Mouse (Mus musculus): ENCODE data around the gene Cops4. TPM values are rescaled to one million over a fixed set of nuclear protein-coding genes. Genes with fewer than 3 reads are reported as not detected.

Gene Cops4
- polyA plus RNA-seq, 1 experiment, result 234 TPM

DNA sequence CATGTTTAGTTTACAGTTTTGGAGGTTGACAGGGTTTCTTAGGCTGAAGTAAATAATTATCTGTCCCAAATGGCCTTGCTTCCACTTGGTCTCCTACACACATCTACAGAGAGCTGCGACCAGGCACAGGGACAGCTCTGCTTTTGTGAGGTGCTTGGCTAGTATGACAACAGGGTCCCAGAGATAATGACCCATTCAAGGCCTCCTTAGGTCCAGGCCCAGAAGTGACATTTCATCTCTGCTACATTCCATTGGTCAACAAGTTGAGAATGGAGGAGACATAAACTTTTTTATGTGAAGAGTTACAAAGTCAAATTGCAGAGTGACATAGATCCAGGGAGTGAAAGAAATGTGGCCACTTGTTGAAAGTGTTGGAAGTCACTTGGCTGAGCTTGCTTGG, 5.2 kb downstream of the Cops4 start:
- no peak overlapping the region for H3K27ac ChIP-seq (ENCODE audit: insufficient read depth, low read depth, low read length)
- peaks cover 4% of the 10 kb centered on the region; the same call in 1 of the 2 replicates for H3K4me1 ChIP-seq (ENCODE audit: control insufficient read depth, insufficient read depth, low read length)
- 88% methylated on average over 1 of the region's 1 CpGs for WGBS
- TF ChIP-seq CTCF (IDR thresholded peaks at IDR 0.05; ENCODE audit: insufficient read depth, low read depth, low read length) (no peak), POLR2A (IDR thresholded peaks at IDR 0.05; ENCODE audit: insufficient read depth, low read depth, low read length) (no peak)
- no peak overlapping the region for H3K4me3 ChIP-seq (ENCODE audit: insufficient read depth, low read depth, low read length)

DNA sequence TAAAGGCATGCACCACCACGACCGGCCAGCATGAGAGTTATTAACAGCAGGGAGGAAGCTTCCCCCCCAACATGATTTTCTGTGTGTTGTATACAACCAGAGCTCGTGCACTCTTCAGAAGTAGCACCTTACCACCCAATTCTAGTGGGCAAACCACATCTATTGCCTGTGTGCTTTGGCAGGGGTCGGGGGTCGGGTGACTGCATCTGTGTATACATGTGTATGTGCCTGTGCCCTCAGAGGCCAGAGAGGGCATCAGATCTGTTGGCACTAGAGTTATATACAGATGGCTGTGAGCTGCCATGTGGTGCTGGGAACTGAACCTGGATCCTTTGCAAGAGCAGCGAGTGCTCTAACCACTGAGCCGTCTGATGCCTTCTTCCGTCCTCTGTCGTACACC, 6.8 kb downstream of the Cops4 start:
- 95% methylated on average over 9 of the region's 9 CpGs for WGBS
- no peak for TF ChIP-seq POLR2A (IDR thresholded peaks at IDR 0.05; ENCODE audit: insufficient read depth, low read depth, low read length)
- TF ChIP-seq CTCF (IDR thresholded peaks at IDR 0.05; ENCODE audit: insufficient read depth, low read depth, low read length), result no peak
- H3K4me3 ChIP-seq (ENCODE audit: insufficient read depth, low read depth, low read length), result no peak overlapping the region
- peaks cover 4% of the 10 kb centered on the region; the same call in 1 of the 2 replicates for H3K4me1 ChIP-seq (ENCODE audit: control insufficient read depth, insufficient read depth, low read length)
- H3K27ac ChIP-seq (ENCODE audit: insufficient read depth, low read depth, low read length), result no peak overlapping the region

DNA sequence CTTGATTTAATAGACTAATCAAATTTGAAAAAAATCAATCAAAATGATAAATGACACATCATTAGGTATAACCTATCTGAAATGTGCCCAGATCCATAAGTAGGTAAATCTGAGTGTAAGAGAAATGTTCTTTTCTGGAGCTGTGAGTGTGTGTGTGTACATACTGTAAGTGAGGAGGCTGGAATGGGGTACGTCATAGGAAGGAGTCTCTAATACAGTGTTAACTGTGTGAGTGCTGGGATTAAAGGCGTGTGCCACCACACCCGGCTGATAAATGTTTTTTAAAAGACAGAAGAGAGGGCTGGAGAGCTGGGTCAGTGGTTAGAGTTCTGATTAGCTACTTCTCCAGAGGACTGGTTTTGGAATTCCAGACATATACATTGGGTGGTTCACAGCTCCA, 7.5 kb downstream of the Cops4 start:
- TF ChIP-seq CTCF (IDR thresholded peaks at IDR 0.05; ENCODE audit: insufficient read depth, low read depth, low read length), result no peak
- TF ChIP-seq POLR2A (IDR thresholded peaks at IDR 0.05; ENCODE audit: insufficient read depth, low read depth, low read length), result no peak
- WGBS, result 80% methylated on average over 3 of the region's 3 CpGs
- H3K4me1 ChIP-seq (ENCODE audit: control insufficient read depth, insufficient read depth, low read length), result peaks cover 2% of the 10 kb centered on the region; the same call in 1 of the 2 replicates
- no peak overlapping the region for H3K27ac ChIP-seq (ENCODE audit: insufficient read depth, low read depth, low read length)
- H3K4me3 ChIP-seq (ENCODE audit: insufficient read depth, low read depth, low read length), result no peak overlapping the region

DNA sequence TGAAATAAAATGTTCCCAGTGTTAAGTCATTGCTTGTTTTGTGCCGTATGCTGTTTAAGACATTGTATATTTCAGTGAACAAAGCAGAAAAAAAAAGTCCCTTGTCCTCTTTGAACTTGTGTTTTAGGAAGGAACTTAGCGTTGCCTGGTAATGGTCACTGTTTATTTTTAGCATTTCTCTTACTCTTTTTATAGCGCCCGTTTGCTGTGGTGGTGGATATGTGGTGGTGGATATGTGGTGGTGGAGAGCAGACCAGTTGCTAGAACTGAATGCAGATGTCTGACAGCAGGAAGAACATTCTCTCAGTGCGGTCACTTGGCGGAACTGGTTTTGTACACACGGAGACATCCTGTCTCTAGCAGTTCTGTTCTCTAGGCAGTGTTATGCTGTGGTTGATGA, 8.1 kb downstream of the Cops4 start:
- WGBS, result 66% methylated on average over 7 of the region's 7 CpGs

DNA sequence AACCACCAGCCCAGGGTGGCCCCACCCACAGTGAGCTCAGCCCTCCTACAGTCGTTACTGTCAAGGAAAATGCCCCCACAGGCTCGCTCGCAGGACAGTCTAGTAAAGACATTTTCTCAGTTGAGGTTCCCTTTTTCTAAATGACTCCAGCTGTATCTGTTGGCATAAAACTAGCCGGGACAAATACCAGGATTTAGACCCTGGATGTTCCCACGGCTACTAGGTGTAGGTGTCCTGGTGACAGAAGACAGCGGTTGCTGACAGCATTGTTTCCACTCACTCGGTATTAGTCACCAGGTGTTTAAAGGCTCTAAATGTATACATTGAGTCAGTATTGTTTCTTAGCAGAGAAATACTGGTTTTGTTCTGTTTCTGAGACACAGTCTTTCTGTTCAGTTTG, 17.7 kb downstream of the Cops4 start:
- no peak overlapping the region for H3K4me3 ChIP-seq (ENCODE audit: insufficient read depth, low read depth, low read length)
- H3K4me1 ChIP-seq (ENCODE audit: control insufficient read depth, insufficient read depth, low read length), result peaks cover 5% of the 10 kb centered on the region; the same call in 1 of the 2 replicates
- no peak for TF ChIP-seq POLR2A (IDR thresholded peaks at IDR 0.05; ENCODE audit: insufficient read depth, low read depth, low read length)
- TF ChIP-seq CTCF (IDR thresholded peaks at IDR 0.05; ENCODE audit: insufficient read depth, low read depth, low read length), result no peak
- H3K27ac ChIP-seq (ENCODE audit: insufficient read depth, low read depth, low read length), result no peak overlapping the region
- WGBS, result 49% methylated on average over 7 of the region's 7 CpGs

More for the DNA sequence above, 8.1 kb downstream of the Cops4 start:
- peaks cover 2% of the 10 kb centered on the region; the same call in 1 of the 2 replicates for H3K4me1 ChIP-seq (ENCODE audit: control insufficient read depth, insufficient read depth, low read length)
- no peak overlapping the region for H3K27ac ChIP-seq (ENCODE audit: insufficient read depth, low read depth, low read length)
- no peak for TF ChIP-seq POLR2A (IDR thresholded peaks at IDR 0.05; ENCODE audit: insufficient read depth, low read depth, low read length)
- no peak for TF ChIP-seq CTCF (IDR thresholded peaks at IDR 0.05; ENCODE audit: insufficient read depth, low read depth, low read length)
- no peak overlapping the region for H3K4me3 ChIP-seq (ENCODE audit: insufficient read depth, low read depth, low read length)

DNA sequence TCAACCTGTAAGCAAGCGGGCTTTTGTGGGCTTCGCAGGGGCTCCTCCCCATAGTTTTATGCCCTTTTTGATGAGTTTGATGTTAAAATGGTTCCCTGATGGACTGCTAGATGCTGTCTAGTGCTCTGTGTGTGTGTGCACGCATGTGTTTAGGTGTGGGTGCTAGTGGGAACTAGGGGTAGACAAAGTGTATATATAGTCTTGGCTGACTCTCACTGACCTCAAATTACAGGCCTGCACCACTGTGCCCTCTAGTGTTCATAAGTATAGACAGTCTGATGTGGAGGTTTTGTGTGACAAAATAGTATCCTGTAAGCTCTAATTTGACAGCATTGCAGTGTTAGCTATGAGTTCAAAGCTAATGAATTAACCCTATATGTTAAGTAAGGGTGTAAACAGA, 18.5 kb downstream of the Cops4 start:
- Histone ChIP-seq H3K4me3 (ENCODE audit: insufficient read depth, low read depth, low read length) (no peak overlapping the region), H3K27ac (ENCODE audit: insufficient read depth, low read depth, low read length) (no peak overlapping the region), H3K4me1 (ENCODE audit: control insufficient read depth, insufficient read depth, low read length) (peaks cover 5% of the 10 kb centered on the region; the same call in 1 of the 2 replicates)
- TF ChIP-seq POLR2A (IDR thresholded peaks at IDR 0.05; ENCODE audit: insufficient read depth, low read depth, low read length) (no peak), CTCF (IDR thresholded peaks at IDR 0.05; ENCODE audit: insufficient read depth, low read depth, low read length) (no peak)
- 78% methylated on average over 3 of the region's 3 CpGs for WGBS

DNA sequence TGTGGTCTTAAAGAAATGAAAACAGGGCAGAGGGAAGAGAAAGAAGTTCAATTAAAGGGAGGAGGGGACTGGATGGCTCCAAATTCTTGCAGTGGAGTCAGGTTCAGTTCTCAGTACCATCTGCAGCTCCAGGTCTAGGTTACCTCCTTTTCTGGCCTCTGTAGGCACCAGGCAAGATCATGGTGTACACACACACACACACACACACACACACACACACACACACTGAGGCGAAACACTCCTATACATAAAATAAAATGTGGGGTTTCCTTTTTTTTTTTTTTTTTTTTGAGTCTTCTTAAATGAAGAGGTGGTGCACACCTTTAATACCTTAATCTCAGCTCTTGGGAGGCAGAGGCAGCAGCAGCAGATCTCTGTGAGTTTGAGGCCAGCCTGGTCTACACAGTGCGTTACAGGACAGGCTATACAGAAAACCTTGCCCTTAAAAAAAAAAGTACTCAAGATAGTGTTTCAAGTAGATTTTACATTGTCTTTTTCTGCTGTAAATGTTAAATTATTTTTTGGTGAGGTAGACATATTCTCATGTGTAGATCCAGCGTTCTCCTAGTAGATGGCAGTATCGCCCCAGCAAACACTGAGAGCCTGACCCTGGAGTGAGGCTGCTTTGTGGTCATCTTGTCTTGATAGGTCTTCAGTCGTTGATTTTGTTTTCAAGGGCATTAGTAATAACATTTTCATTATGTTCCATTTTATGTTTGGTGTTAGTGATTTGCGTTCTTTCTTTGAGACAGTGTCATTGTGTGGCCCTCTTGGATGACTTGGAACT, 28.4 kb downstream of the Cops4 start:
- no peak overlapping the region for H3K4me3 ChIP-seq (ENCODE audit: insufficient read depth, low read depth, low read length)
- no peak for TF ChIP-seq CTCF (IDR thresholded peaks at IDR 0.05; ENCODE audit: insufficient read depth, low read depth, low read length)
- no peak for TF ChIP-seq POLR2A (IDR thresholded peaks at IDR 0.05; ENCODE audit: insufficient read depth, low read depth, low read length)
- WGBS, result 89% methylated on average over 6 of the region's 6 CpGs
- H3K27ac ChIP-seq (ENCODE audit: insufficient read depth, low read depth, low read length), result no peak overlapping the region
- no peaks in the 10 kb centered on the region for H3K4me1 ChIP-seq (ENCODE audit: control insufficient read depth, insufficient read depth, low read length)

DNA sequence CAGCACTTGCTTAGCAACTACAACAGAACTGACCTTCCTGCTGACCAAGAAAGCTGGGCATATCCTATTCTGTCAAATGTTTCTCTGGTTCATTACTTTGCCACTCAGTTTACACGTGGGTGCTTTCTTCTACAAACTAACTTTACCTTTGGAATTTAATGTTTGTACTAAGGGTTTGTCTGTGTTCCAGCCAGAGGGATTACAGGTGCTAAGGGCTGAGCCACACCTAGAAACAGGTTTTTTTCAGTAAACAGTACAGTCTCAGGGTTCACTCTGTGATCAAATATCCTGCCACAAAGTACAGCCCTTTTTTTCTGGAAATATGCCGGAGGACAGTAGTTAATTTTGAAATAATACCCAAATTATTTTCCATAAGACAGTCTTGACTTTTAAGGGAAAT, 30.1 kb downstream of the Cops4 start:
- Histone ChIP-seq H3K4me1 (ENCODE audit: control insufficient read depth, insufficient read depth, low read length) (no peaks in the 10 kb centered on the region), H3K4me3 (ENCODE audit: insufficient read depth, low read depth, low read length) (no peak overlapping the region), H3K27ac (ENCODE audit: insufficient read depth, low read depth, low read length) (no peak overlapping the region)
- TF ChIP-seq CTCF (IDR thresholded peaks at IDR 0.05; ENCODE audit: insufficient read depth, low read depth, low read length) (no peak), POLR2A (IDR thresholded peaks at IDR 0.05; ENCODE audit: insufficient read depth, low read depth, low read length) (no peak)
- 89% methylated on average over 2 of the region's 2 CpGs for WGBS

DNA sequence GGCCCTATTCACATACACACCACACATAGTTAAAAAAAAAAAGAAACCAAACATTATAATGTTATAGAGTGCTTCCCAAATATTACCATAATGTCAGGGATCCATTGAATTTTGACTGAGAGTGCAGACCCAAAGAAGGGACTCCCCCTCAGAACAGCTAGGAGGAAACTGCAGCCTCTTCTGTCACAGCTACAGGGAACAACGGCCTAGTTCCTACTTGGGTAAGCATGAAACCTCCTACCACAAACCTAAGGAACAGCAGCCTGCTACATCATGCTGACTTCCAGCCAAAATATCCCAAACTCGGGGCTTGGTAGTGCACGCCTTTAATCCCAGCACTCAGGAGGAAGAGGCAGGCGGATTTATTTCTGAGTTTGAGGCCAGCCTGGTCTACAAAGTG, 31.2 kb downstream of the Cops4 start:
- Histone ChIP-seq H3K4me1 (ENCODE audit: control insufficient read depth, insufficient read depth, low read length) (no peaks in the 10 kb centered on the region), H3K27ac (ENCODE audit: insufficient read depth, low read depth, low read length) (no peak overlapping the region), H3K4me3 (ENCODE audit: insufficient read depth, low read depth, low read length) (no peak overlapping the region)
- no peak for TF ChIP-seq CTCF (IDR thresholded peaks at IDR 0.05; ENCODE audit: insufficient read depth, low read depth, low read length)
- TF ChIP-seq POLR2A (IDR thresholded peaks at IDR 0.05; ENCODE audit: insufficient read depth, low read depth, low read length), result no peak
- WGBS, result 91% methylated on average over 4 of the region's 4 CpGs
